Mouse (Mus musculus): ENCODE measurements around the gene Sp4.

The Sp4 gene

GRCm38 (mm10) chr12:118301072-118301865 lies at the start of gene Sp4:
TSS of gene Sp4 (minus strand) at chr12:118301440.
- peak; percentile 94 for DNase-seq (ENCODE audit: low read depth)

- DNase-seq (ENCODE audit: low read depth): no peak
These were observed 37.9 kb upstream of the Sp4 start for GRCm38 (mm10) chr12:118339107-118339506.

GRCm38 (mm10) chr12:118338243-118338642 lies 37.0 kb upstream of the Sp4 start:
- DNase-seq (ENCODE audit: low read depth): no peak

- DNase-seq (ENCODE audit: low read depth): peak; percentile 53
These were observed 36.1 kb upstream of the Sp4 start for GRCm38 (mm10) chr12:118337291-118337690.

- no peak for DNase-seq (ENCODE audit: low read depth)
These were observed 27.6 kb upstream of the Sp4 start for GRCm38 (mm10) chr12:118328739-118329249.

GRCm38 (mm10) chr12:118327566-118327965 lies 26.3 kb upstream of the Sp4 start:
- no peak for DNase-seq (ENCODE audit: low read depth)

- no peak for DNase-seq (ENCODE audit: low read depth)
These were observed 24.9 kb upstream of the Sp4 start for GRCm38 (mm10) chr12:118326161-118326560.

GRCm38 (mm10) chr12:118320076-118320475 lies 18.8 kb upstream of the Sp4 start:
- DNase-seq (ENCODE audit: low read depth): no peak

- DNase-seq (ENCODE audit: low read depth): no peak
These were observed 13.2 kb upstream of the Sp4 start for GRCm38 (mm10) chr12:118314477-118314845.

- DNase-seq (ENCODE audit: low read depth): no peak
These were observed 12.7 kb upstream of the Sp4 start for GRCm38 (mm10) chr12:118313805-118314476.

GRCm38 (mm10) chr12:118303586-118303985 lies 2.3 kb upstream of the Sp4 start:
- DNase-seq (ENCODE audit: low read depth): no peak

- DNase-seq (ENCODE audit: low read depth): no peak
These were observed 1.8 kb upstream of the Sp4 start for GRCm38 (mm10) chr12:118303066-118303465.

- DNase-seq (ENCODE audit: low read depth): peak; percentile 99
These were observed 911 bp upstream of the Sp4 start for GRCm38 (mm10) chr12:118301866-118302835.

- no peak for DNase-seq (ENCODE audit: low read depth)
These were observed 527 bp downstream of the Sp4 start for GRCm38 (mm10) chr12:118300754-118301071.

GRCm38 (mm10) chr12:118299956-118300355 lies 1.3 kb downstream of the Sp4 start:
- DNase-seq (ENCODE audit: low read depth): peak; percentile 39

GRCm38 (mm10) chr12:118299172-118299571 lies 2.1 kb downstream of the Sp4 start:
- no peak for DNase-seq (ENCODE audit: low read depth)

- DNase-seq (ENCODE audit: low read depth): no peak
These were observed 2.7 kb downstream of the Sp4 start for GRCm38 (mm10) chr12:118298516-118298915.

- DNase-seq (ENCODE audit: low read depth): peak; percentile 64
These were observed 5.0 kb downstream of the Sp4 start for GRCm38 (mm10) chr12:118296236-118296635.

GRCm38 (mm10) chr12:118295793-118296192 lies 5.4 kb downstream of the Sp4 start:
- DNase-seq (ENCODE audit: low read depth): no peak

- DNase-seq (ENCODE audit: low read depth): no peak
These were observed 12.3 kb downstream of the Sp4 start for GRCm38 (mm10) chr12:118288947-118289346.

GRCm38 (mm10) chr12:118285099-118285498 lies 16.1 kb downstream of the Sp4 start:
- no peak for DNase-seq (ENCODE audit: low read depth)

- no peak for DNase-seq (ENCODE audit: low read depth)
These were observed 19.3 kb downstream of the Sp4 start for GRCm38 (mm10) chr12:118281961-118282360.

All from naive thymus-derived CD4-positive, alpha-beta T cell, adult 2 months (primary cell).